Mouse (Mus musculus): ENCODE data around the gene Nop53.
"Not testable (repeated sequence)": the region's sequence is repeated elsewhere in the genome, so short reads cannot be mapped to it uniquely, and the experiment has no call there.

Nop53 gene

DNA sequence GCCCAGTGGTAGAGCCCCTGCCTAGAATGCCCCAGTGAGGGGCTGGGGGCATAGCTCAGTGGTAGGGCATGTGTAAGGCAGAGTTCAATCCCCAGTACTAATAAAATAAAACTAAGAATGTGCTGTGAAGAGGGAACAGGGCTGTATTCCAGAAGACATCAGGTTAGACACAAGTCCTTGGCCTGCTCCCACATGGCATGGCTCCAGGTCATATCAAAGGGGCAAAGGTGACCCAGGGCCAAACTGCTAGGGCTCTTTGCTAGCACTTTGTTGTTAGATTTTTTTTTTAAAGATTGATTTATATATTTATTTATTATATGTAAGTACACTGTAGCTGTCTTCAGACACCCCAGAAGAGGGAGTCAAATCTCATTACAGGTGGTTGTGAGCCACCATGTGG is 27.5 kb downstream of the Nop53 start:
- DNase-seq = no peak

DNA sequence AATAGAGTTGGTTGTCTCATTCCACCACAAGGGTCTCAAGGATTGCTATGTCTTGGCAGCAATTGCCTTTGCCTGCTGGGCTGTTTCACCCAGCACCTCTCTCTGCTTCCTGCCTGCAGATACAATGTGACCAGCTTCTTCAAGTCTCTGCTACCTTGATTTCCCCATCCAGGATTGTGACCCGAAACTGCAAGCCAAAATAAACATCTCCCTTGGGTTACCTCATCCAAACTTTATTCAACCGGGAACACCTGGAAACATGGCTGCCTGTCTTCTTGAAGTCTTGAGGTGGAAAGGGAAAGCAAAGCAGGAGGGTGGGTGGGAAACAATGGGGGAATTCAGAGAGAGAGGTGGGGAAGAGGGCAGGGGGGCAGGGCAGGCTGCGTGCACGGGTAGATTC is 28.9 kb downstream of the Nop53 start:
- DNase-seq = no peak

GRCm38 (mm10) chr7:15916134-15916723 is 29.6 kb downstream of the Nop53 start:
- DNase-seq = no peak

- not testable (repeated sequence) for DNase-seq
Observed at GRCm38 (mm10) chr7:15915695-15916094, 30.2 kb downstream of the Nop53 start.

- DNase-seq = no peak
Observed at GRCm38 (mm10) chr7:15914751-15915150, 31.1 kb downstream of the Nop53 start.

DNA sequence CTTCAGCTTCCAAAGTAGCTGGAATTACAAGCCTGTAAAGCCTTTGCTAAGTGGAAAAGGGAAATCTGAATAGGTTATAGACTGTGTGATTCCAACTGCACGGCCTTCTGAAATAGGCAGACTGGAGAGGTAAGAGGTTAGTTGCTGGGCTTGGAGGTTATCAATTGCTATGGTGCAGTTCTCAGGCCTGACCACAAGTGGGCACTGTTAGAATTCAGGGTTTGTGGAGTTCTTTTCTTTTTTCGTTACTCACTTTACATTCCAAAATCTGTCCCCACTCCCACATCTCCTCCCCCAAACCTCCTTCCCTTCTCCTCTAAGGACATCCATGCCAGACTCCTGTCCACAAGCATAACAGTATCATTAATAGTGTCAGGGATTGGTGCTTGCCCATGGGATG is 31.6 kb downstream of the Nop53 start:
- DNase-seq = peak; percentile 52

DNA sequence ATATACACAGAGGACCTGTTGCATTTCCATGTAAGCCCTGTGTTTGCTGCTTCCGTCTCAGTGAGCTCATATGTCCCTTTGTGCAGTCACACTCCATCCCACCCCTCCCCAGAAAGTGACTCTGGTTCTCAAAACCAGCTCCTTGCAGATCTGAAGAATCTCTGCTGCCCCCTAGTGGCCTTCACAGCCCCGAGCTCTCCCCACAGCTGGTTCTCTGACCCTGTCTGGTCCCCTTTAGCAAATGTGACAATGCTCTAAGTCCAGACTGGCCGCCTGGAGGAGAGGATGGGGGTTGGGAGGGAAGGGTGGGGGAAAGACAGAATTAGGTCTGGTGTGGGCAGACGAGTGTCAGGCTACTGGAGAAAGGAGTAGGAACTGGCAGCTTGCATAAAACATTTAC is 33.7 kb downstream of the Nop53 start:
- peak; percentile 70 for DNase-seq

GRCm38 (mm10) chr7:15910521-15910920 is 35.4 kb downstream of the Nop53 start:
- no peak for DNase-seq

DNA sequence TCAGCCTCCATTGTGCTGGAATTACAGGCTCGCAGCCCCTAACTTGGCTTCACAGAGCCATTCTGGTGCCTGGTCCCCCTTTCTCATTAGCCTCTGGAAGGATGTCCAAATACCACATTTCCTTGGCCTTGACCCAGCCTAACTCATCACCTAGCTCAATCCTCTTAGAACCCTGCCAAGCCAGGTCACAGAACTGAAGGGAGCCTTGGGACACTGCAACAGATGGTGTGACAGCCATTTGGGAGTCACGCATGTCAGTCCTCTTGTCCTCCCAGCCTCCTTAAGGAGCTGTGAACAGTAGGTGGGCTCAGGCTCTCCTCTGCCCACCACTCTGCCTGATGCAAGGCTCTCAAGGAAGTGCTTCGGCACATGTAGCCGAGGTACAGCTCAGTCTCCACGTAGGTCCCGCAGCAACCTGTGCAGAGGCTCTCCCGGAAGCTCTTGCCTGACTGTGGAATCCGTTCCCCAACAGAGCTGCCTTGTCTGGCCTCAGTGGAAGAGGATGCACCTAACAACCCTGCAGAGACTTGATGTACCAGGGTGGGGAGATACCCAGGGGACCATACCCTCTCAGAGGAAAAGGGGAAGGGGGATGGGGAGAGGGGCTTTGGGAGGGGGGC is 37.8 kb downstream of the Nop53 start:
- DNase-seq = no peak

DNA sequence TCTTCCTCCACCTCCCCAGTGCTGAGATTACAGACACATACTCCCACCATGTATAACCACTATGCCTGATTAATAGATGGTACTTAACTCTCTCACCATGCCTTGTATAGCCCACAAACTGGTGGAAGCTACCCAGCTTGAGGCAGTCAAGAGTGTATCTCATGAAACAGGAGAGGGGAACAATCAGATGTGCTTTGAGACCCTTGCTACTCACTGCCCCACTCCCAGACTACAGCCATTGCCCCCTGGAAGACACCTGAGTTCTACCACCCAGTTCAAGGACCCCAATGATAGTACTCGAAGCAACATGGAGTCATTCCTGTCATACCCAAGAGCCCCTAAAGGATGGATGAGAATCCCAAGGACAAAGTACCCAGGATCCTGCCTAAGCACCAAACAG is 39.3 kb downstream of the Nop53 start:
- no peak for DNase-seq

DNA sequence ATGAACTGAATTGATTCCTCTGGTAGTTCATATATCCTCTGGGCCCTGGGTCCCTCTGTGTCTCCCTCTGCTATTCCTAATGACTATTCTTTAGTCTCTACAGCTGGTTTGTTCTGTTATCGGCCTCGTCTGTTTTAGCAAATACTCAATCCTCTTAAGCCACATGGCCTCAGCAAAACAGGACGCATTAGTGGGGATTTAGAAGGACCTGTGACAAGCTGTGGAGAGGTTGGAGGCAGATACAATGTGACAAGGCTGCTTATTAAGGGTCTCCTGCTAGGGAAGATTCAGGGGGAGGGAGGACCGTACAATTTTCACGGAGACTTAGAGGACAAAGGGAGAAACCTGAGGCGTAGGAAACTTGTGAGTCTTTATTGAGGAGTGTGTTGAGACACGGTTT is 40.0 kb downstream of the Nop53 start:
- no peak for DNase-seq

GRCm38 (mm10) chr7:15901366-15902048 is 44.4 kb downstream of the Nop53 start:
- DNase-seq = no peak

DNA sequence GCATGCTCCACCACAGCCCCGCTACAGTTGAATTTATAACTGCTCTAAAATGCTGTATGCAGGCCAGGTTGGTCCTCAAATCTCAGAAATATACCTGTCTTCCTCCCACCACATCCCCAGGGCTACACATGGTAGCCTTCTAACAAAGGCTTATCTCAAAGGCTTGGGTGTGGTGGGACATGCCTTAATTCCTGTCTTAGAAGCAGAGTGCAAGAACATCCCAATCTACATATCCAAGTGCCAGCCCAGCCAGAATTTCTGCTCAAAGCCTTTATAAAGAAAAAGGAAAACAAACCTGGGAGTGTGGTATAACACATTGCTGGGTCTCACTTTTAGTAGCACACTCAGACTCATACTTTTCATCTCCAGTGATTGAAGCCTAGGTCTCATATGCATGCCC is 51.6 kb downstream of the Nop53 start:
- DNase-seq = no peak
